ENCODE assay signal across 14 mouse cellular contexts in genomic region chr13:17942338-17942737, GRCm38 (mm10). TPM values are rescaled to one million over a fixed set of nuclear protein-coding genes. Genes with fewer than 3 reads are reported as not detected.
DNase-seq lines count a peak whose midpoint lies in the region; ATAC-seq and TF ChIP-seq lines count a peak whose summit lies in the region.
"Had no signal": no experiment of that assay in that cellular context is flagged by ENCODE, and none has a peak within 500 bp of the region (broad histone marks: within the 10 kb centered on the region; RNA-seq: fewer than 3 reads in every experiment).

No protein-coding gene starts in this region.

- no peak for TF ChIP-seq POLR2A in brain, embryonic 14.5 days (IDR thresholded peaks at IDR 0.05; ENCODE audit: borderline replicate concordance, extremely low read depth, insufficient read depth, insufficient read length, poor library complexity, severe bottlenecking)
- TF ChIP-seq POLR2A in kidney, adult 2 months (IDR thresholded peaks at IDR 0.05; ENCODE audit: low read depth, low read length): no peak

- ATAC-seq in hindbrain, embryonic 11.5 days (ENCODE audit: low FRiP score): no peak
- no peak for ATAC-seq in hindbrain, embryonic 14.5 days (ENCODE audit: low FRiP score)
- ATAC-seq in neural tube, embryonic 13.5 days (ENCODE audit: low read depth): no peak
- ATAC-seq: CD4-positive, CD25-positive, alpha-beta regulatory T cell, adult 4 months had no signal

- H3K27me3 ChIP-seq in hindbrain, embryonic 10.5 days (ENCODE audit: insufficient read depth, poor library complexity, severe bottlenecking): no peaks in the 10 kb centered on the region
- no peaks in the 10 kb centered on the region for H3K27me3 ChIP-seq in hindbrain, embryonic 11.5 days (ENCODE audit: control insufficient read depth, insufficient read depth, low read length)
- H3K27me3 ChIP-seq in hindbrain, embryonic 14.5 days (ENCODE audit: control insufficient read depth, insufficient read depth, low read length): no peaks in the 10 kb centered on the region
- no peaks in the 10 kb centered on the region for H3K27me3 ChIP-seq in neural tube, embryonic 13.5 days
- no peaks in the 10 kb centered on the region for H3K27me3 ChIP-seq in kidney, adult 2 months (replicated peaks; ENCODE audit: control insufficient read depth, insufficient read depth, low read length)

- WGBS in hindbrain, embryonic 10.5 days: 75% methylated on average over 6 of the region's 6 CpGs
- WGBS in hindbrain, embryonic 11.5 days: 76% methylated on average over 6 of the region's 6 CpGs
- WGBS in hindbrain, embryonic 14.5 days: 79% methylated on average over 6 of the region's 6 CpGs
- WGBS in neural tube, embryonic 13.5 days: 79% methylated on average over 6 of the region's 6 CpGs
- 53% methylated on average over 6 of the region's 6 CpGs for WGBS in kidney, adult 2 months

- no peak overlapping the region for H3K27ac ChIP-seq in hindbrain, embryonic 10.5 days
- no peak overlapping the region for H3K27ac ChIP-seq in hindbrain, embryonic 11.5 days (ENCODE audit: low read depth, low read length)
- H3K27ac ChIP-seq in hindbrain, embryonic 14.5 days: no peak overlapping the region
- H3K27ac ChIP-seq in neural tube, embryonic 13.5 days (replicated peaks): no peak overlapping the region
- no peak overlapping the region for H3K27ac ChIP-seq in kidney, adult 2 months (ENCODE audit: insufficient read depth, low read depth, low read length)
- H3K27ac ChIP-seq: liver, embryonic 13.5 days had no signal

- no peaks in the 10 kb centered on the region for H3K9me3 ChIP-seq in hindbrain, embryonic 10.5 days
- H3K9me3 ChIP-seq in hindbrain, embryonic 11.5 days (ENCODE audit: control insufficient read depth, low read length): no peaks in the 10 kb centered on the region
- H3K9me3 ChIP-seq in hindbrain, embryonic 14.5 days (ENCODE audit: control insufficient read depth, low read length): no peaks in the 10 kb centered on the region
- no peaks in the 10 kb centered on the region for H3K9me3 ChIP-seq in neural tube, embryonic 13.5 days
- H3K9me3 ChIP-seq: liver, embryonic 13.5 days had no signal

- no peak overlapping the region for H3K9ac ChIP-seq in hindbrain, embryonic 11.5 days (ENCODE audit: low read depth, low read length)
- peak overlapping the region; percentile 94 for H3K9ac ChIP-seq in hindbrain, embryonic 14.5 days
- H3K9ac ChIP-seq in neural tube, embryonic 13.5 days: peak overlapping the region; percentile 32; the same call in 1 of the 2 replicates
- H3K9ac ChIP-seq: liver, embryonic 13.5 days had no signal

- H3K36me3 ChIP-seq in hindbrain, embryonic 10.5 days: peaks cover 7% of the 10 kb centered on the region; the same call in 1 of the 2 replicates
- no peaks in the 10 kb centered on the region for H3K36me3 ChIP-seq in hindbrain, embryonic 11.5 days (ENCODE audit: control insufficient read depth, insufficient read depth, low read length)
- peaks cover 3% of the 10 kb centered on the region; the same call in 1 of the 2 replicates for H3K36me3 ChIP-seq in hindbrain, embryonic 14.5 days (replicated peaks; ENCODE audit: control insufficient read depth, insufficient read depth)
- H3K36me3 ChIP-seq in neural tube, embryonic 13.5 days: no peaks in the 10 kb centered on the region
- H3K36me3 ChIP-seq in kidney, adult 2 months (ENCODE audit: control insufficient read depth, insufficient read depth, low read length): no peaks in the 10 kb centered on the region
- H3K36me3 ChIP-seq: liver, embryonic 13.5 days had no signal

- H3K4me3 ChIP-seq in hindbrain, embryonic 10.5 days: peak overlapping the region; percentile 89; the same call in 1 of the 2 replicates
- no peak overlapping the region for H3K4me3 ChIP-seq in hindbrain, embryonic 11.5 days (ENCODE audit: low read depth, low read length)
- H3K4me3 ChIP-seq in hindbrain, embryonic 14.5 days (replicated peaks; ENCODE audit: low read length): peak overlapping the region; percentile 77
- peak overlapping the region; percentile 93 for H3K4me3 ChIP-seq in neural tube, embryonic 13.5 days
- no peak overlapping the region for H3K4me3 ChIP-seq in kidney, adult 2 months (ENCODE audit: insufficient read depth, low read depth, low read length)

- TF ChIP-seq CTCF in brain, embryonic 14.5 days (IDR thresholded peaks at IDR 0.05; ENCODE audit: borderline replicate concordance, extremely low read depth, insufficient read depth, insufficient read length): no peak
- no peak for TF ChIP-seq CTCF in kidney, adult 2 months (conservative IDR thresholded peaks at IDR 0.05; ENCODE audit: insufficient read depth, insufficient read length, low read depth, low read length)

- peaks cover 19% of the 10 kb centered on the region for H3K4me1 ChIP-seq in hindbrain, embryonic 10.5 days (replicated peaks)
- 0 out of 2 replicates have a peak, but pooled peaks cover 2% of the 10 kb centered on the region for H3K4me1 ChIP-seq in hindbrain, embryonic 11.5 days (replicated peaks; ENCODE audit: control insufficient read depth, insufficient read depth, low read length)
- peaks cover 20% of the 10 kb centered on the region for H3K4me1 ChIP-seq in hindbrain, embryonic 14.5 days (replicated peaks; ENCODE audit: control insufficient read depth, insufficient read depth, low read length)
- peaks cover 28% of the 10 kb centered on the region for H3K4me1 ChIP-seq in neural tube, embryonic 13.5 days (replicated peaks)
- H3K4me1 ChIP-seq in kidney, adult 2 months (ENCODE audit: control insufficient read depth, insufficient read depth, low read length): peaks cover 3% of the 10 kb centered on the region; the same call in 1 of the 2 replicates

- no peak for DNase-seq in hindbrain, embryonic 10.5 days (ENCODE audit: low spot score)
- DNase-seq in hindbrain, embryonic 11.5 days (ENCODE audit: low spot score): no peak
- peak; percentile 3 for DNase-seq in brain, embryonic 14.5 days (ENCODE audit: low read depth)
- no peak for DNase-seq in hindbrain, embryonic 14.5 days (ENCODE audit: low spot score)
- DNase-seq in kidney, adult 2 months: no peak
- no peak for DNase-seq in retina, postnatal 1 day
- DNase-seq in lung, postnatal 14 days: no peak
- DNase-seq: heart, adult 18-20 months; heart, postnatal 4 days; layer of hippocampus, postnatal 36 days; liver, embryonic 13.5 days; thymus, adult 18-20 months had no signal

- H3K4me2 ChIP-seq in hindbrain, embryonic 11.5 days (replicated peaks; ENCODE audit: low read depth, low read length): no peak overlapping the region
- peak overlapping the region; percentile 53 for H3K4me2 ChIP-seq in hindbrain, embryonic 14.5 days (replicated peaks)
- H3K4me2 ChIP-seq in neural tube, embryonic 13.5 days: peak overlapping the region; percentile 79

RNA-seq across cellular contexts. Expression of gene Rala, which starts 1.7 kb away (rescaled TPM):
- polyA plus RNA-seq in hindbrain, embryonic 10.5 days (2016; fragmentation: Nextera tagmentation; extraction: Ambion mirVana): 128 and 129 TPM in 2 replicates
- polyA plus RNA-seq in hindbrain, embryonic 11.5 days (2014; fragmentation: Nextera tagmentation; extraction: Ambion mirVana): 147 and 156 TPM in 2 replicates
- 58.7 and 86.6 TPM in 2 replicates for polyA plus RNA-seq in brain, embryonic 14.5 days (2012; rRNA removed)
- 197 and 209 TPM in 2 replicates for polyA plus RNA-seq in hindbrain, embryonic 14.5 days (2014; fragmentation: Nextera tagmentation; extraction: Ambion mirVana)
- polyA plus RNA-seq in neural tube, embryonic 13.5 days (2015; fragmentation: Nextera tagmentation; extraction: Ambion mirVana): 203 and 212 TPM in 2 replicates
- polyA plus RNA-seq in kidney, adult 2 months (2012; rRNA removed): 16.6 and 21.8 TPM in 2 replicates

RNA-seq across cellular contexts. Expression of gene Yae1d1, which starts 50.8 kb away (rescaled TPM):
- 84.9 and 94.3 TPM in 2 replicates for polyA plus RNA-seq in hindbrain, embryonic 10.5 days (2016; fragmentation: Nextera tagmentation; extraction: Ambion mirVana)
- polyA plus RNA-seq in hindbrain, embryonic 11.5 days (2014; fragmentation: Nextera tagmentation; extraction: Ambion mirVana): 97.4 and 105 TPM in 2 replicates
- 33.1 and 35.5 TPM in 2 replicates for polyA plus RNA-seq in brain, embryonic 14.5 days (2012; rRNA removed)
- polyA plus RNA-seq in hindbrain, embryonic 14.5 days (2014; fragmentation: Nextera tagmentation; extraction: Ambion mirVana): 73.1 and 82.9 TPM in 2 replicates
- 86.0 and 93.3 TPM in 2 replicates for polyA plus RNA-seq in neural tube, embryonic 13.5 days (2015; fragmentation: Nextera tagmentation; extraction: Ambion mirVana)
- polyA plus RNA-seq in kidney, adult 2 months (2012; rRNA removed): 9.1 and 16.1 TPM in 2 replicates

Comparison
In these comparisons a context has a peak if more than half of its experiments do, and no peak if none do; other contexts are left out.
1. H3K4me3 ChIP-seq: peak in hindbrain, embryonic 10.5 days (single experiment), hindbrain, embryonic 14.5 days (single experiment) and neural tube, embryonic 13.5 days (single experiment); none in hindbrain, embryonic 11.5 days (single experiment) and kidney, adult 2 months (single experiment).